Mouse (Mus musculus) gastrocnemius, adult 2 months (tissue): ENCODE data around the gene Habp4. TPM values are rescaled to one million over a fixed set of nuclear protein-coding genes. Genes with fewer than 3 reads are reported as not detected.

Experiments
- DNase-seq: peaks from one replicate; pipeline ENCODE4 v3.0.0; 2022
- H3K27ac ChIP-seq: fragments of 200-600 bp; 2 replicates; pipeline ENCODE4 v1.8.1; 2022; ENCODE audit warnings: mild to moderate bottlenecking
- H3K4me3 ChIP-seq: fragments of 200-600 bp; 2 replicates; pipeline ENCODE4 v1.8.1; 2022; ENCODE audit warnings: mild to moderate bottlenecking, moderate library complexity
- CTCF ChIP-seq: fragments of 200-600 bp; IDR thresholded peaks from 2 replicates; pipeline ENCODE4 v1.8.1; 2022; ENCODE audit warnings: antibody characterized with exemption, mild to moderate bottlenecking, moderate library complexity
- intact Hi-C: fragments of 180-260 bp; cut with DNase I; formaldehyde crosslinking; loops from one replicate; pipeline ENCODE4 v1.15.1; 2025
- total RNA-seq, 2 experiments: library from RNA; stranded (reverse); gene quantifications; 2 replicates each; pipeline ENCODE4 v1.2.3; 2021

Gene Habp4
- total RNA-seq, 2 experiments from 2014 or later: 22.2 to 24.8 TPM

DNA sequence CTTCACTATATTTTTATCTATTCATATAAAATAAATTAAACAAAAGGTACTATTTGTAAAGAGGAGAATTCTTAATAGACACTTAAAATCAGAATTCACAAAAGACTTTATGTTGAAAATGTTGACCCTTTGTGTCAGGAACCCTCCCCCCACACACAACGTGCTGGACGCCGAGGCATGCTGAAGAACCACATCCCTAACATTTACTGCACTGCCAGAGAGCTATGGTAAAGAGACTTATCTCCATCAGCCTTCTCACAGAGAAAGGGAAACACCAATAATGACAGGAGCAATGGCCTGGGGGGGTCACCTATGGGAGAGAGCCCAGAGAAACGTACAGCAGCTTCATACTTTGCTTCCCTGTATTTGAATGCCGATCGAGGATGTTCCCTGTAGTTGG is 46.5 kb downstream of the Habp4 start:
- intact Hi-C loops: no loop called here
- Histone ChIP-seq H3K4me3 (no peak overlapping the region), H3K27ac (no peak overlapping the region)
- TF ChIP-seq CTCF: no peak
- DNase-seq: no peak

DNA sequence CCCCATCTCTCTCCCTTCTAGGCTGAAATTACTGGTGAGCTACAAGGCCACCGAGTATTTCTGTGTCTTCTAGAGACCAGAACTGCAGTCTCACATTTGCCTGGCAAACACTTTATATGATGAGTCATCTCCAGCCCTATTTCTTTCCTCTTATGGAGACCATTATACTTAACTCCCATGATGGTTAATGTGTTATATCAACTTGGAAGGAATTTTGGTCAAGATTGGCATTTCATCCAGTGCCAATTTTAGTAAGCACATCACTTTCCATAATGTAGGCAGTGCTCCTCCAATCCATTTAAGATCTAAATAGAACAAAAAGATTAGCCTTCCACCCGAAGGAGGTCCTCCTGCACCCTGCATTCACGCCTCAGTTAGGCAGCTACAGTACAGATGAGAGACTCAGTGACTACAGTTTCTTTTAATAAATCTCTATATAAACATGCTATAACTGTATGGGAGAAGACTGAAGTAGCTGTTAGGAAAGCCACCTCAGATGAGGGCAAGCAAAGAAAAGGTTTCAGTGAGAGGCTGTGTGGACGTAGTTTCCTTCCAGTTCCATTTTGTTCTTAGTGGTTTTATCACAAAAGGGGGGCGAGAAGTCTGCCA is 50.5 kb downstream of the Habp4 start:
- no peak overlapping the region for H3K27ac ChIP-seq
- no peak for DNase-seq
- intact Hi-C loops: no loop called here
- no peak overlapping the region for H3K4me3 ChIP-seq
- TF ChIP-seq CTCF: no peak

- Histone ChIP-seq H3K4me3 (no peak overlapping the region), H3K27ac (no peak overlapping the region)
- intact Hi-C loops: no loop called here
- no peak for TF ChIP-seq CTCF
- DNase-seq: no peak
Measured at GRCm38 (mm10) chr13:64214891-64215290, 53.3 kb downstream of the Habp4 start.

GRCm38 (mm10) chr13:64225738-64226137 is 64.1 kb downstream of the Habp4 start:
- intact Hi-C loops: no loop called here
- no peak overlapping the region for H3K4me3 ChIP-seq
- no peak for DNase-seq
- no peak for TF ChIP-seq CTCF
- no peak overlapping the region for H3K27ac ChIP-seq

DNA sequence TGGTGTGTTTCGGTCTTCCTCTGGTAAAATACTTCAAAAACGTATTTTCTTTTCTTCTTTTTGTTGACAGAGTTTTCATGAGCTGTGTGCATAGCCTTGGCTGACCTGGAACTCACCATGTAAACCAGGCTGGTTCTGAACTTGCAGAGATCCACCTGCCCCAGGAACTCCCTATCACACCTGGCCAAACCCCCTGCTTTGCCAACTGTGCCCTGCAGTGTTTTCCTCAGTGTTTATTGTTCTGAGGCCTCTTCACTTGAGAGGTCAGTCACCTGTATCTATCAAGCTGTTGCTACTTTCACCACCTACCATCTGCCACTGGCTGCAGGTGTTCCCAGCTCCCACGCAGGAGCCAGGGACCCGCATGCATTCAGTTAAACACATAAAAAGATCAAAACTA is 65.1 kb downstream of the Habp4 start:
- Histone ChIP-seq H3K4me3 (no peak overlapping the region), H3K27ac (no peak overlapping the region)
- intact Hi-C loops: no loop called here
- TF ChIP-seq CTCF: no peak
- no peak for DNase-seq

DNA sequence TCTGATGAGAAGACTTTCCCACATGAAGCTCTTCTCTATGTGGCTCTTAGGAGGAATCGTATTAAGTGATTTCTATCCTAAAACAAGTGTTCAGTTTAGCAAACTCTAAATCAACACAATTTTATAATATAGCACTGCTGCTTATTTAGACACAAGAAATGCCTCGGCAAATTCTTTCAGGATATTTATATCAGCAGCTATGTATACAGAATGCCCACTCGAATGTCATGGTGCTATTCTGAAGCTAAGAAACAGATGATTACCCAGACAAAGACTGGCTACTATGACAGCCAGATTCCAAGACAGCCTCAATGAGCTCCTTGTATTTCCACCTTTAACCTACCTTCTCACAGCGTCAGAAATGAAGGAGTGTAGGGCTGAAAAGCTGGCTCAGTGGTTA is 71.5 kb downstream of the Habp4 start:
- Histone ChIP-seq H3K27ac (no peak overlapping the region), H3K4me3 (no peak overlapping the region)
- intact Hi-C loops: no loop called here
- no peak for TF ChIP-seq CTCF
- no peak for DNase-seq

- DNase-seq: no peak
- Histone ChIP-seq H3K4me3 (no peak overlapping the region), H3K27ac (peak overlapping the region; percentile 78)
- TF ChIP-seq CTCF: no peak
- intact Hi-C loops: no loop called here
Measured at GRCm38 (mm10) chr13:64235062-64235715, 73.6 kb downstream of the Habp4 start.

- no peak for TF ChIP-seq CTCF
- DNase-seq: no peak
- intact Hi-C loops: no loop called here
- Histone ChIP-seq H3K4me3 (no peak overlapping the region), H3K27ac (peak overlapping the region; percentile 78)
Measured at GRCm38 (mm10) chr13:64235777-64236176, 74.2 kb downstream of the Habp4 start.

Other genes with a start within 250 kb of the Habp4 start
- gene Hsd17b3, start 72.6 kb upstream of the Habp4 start, total RNA-seq: not detected
- gene Slc35d2, start 32.5 kb upstream of the Habp4 start, total RNA-seq: under 1 TPM; 0.84 to 0.89 TPM
- 10 to 100 TPM; 19.1 to 23.8 TPM for gene Zfp367, start 8.6 kb upstream of the Habp4 start, total RNA-seq
- gene Cdc14b, start 113.5 kb downstream of the Habp4 start, total RNA-seq: 1 to 10 TPM; 6.3 to 6.8 TPM
- gene Aaed1, start 150.9 kb downstream of the Habp4 start, total RNA-seq: 10 to 100 TPM; 40.4 to 47.8 TPM
- 100 to 1,000 TPM; 111 to 149 TPM for gene Ctsl, start 209.1 kb downstream of the Habp4 start, total RNA-seq